Mouse (Mus musculus): ENCODE measurements around the gene Gm2a.
"Not testable (repeated sequence)": the region's sequence is repeated elsewhere in the genome, so short reads cannot be mapped to it uniquely, and the experiment has no call there.

Gm2a gene

GRCm38 (mm10) chr11:55096731-55097462 lies 1.0 kb upstream of the Gm2a start:
- no peak for DNase-seq (ENCODE audit: low spot score)

DNA sequence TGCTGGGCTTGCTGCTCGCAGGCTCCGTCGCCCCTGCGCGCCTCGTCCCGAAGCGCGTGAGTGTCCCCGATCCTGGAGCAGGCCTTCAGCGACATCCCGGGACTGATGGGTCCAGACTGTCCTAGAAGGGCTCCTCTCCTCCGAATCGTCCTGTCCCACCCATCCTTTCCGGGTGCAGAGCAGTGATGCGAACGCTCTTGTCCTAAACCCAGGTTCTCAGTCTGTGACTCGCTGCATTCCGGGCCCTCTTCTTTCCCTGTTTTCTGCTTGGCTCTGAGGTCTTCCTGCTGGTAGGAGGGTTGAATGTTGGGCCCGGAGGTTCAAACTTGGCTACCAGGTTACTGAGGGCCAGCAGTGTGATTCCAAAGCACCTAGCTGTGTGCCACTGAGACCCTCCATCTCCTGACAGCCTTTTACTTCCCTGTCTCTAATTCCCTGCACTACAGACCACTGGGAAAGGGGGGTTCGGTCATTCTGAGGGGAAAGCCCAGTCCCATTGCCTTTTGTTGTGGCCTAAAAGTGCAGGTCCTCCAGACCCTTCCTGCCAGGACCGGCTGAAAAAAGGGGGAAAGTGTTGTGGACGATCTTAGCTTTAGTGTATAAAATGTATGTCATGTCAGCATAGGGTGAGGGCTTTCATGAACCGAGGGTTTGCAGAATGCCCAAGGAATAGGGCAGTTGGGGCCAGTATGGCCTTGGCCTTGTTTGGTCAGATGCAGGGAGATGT lies 437 bp downstream of the Gm2a start:
- DNase-seq (ENCODE audit: low spot score): no peak

DNA sequence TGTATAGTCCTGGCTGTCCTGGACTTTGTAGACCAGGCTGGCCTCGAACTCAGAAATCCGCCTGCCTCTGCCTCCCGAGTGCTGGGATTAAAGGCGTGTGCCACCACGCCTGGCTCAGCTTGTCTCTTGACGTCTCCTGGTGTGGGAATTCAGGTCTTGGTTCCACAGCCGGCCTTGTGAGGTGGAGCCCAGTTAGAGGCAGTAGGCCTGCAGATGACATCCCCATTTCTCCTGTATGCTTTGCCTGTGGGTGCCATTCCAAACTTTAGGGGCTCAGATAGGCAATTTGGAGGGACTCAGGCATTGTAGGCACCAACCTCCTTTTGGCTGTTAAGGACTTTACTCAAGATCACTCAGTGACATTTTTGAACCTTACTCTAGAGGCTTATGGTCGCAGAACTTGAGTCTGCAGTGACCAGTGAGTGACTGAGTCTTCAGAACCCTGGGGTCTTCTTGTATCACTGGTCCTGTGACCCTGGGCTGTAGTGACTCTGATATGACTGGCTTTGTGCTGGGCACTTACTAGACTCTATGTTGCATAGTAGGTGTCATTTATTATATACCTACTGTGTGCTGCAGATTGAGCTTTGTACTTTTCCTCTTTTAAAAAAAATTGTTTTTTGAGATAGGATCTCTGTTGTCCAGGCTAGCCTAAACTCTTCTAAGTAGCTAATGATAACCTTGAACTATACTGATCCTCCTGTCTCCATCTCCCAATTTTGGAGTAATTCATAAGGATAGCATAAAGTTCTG lies 1.3 kb downstream of the Gm2a start:
- DNase-seq (ENCODE audit: low spot score): no peak

GRCm38 (mm10) chr11:55099868-55100267 lies 2.0 kb downstream of the Gm2a start:
- DNase-seq (ENCODE audit: low spot score): no peak

- DNase-seq (ENCODE audit: low spot score): no peak
Observed at GRCm38 (mm10) chr11:55102015-55102414, 4.1 kb downstream of the Gm2a start.

GRCm38 (mm10) chr11:55103229-55103628 lies 5.3 kb downstream of the Gm2a start:
- no peak for DNase-seq (ENCODE audit: low spot score)

DNA sequence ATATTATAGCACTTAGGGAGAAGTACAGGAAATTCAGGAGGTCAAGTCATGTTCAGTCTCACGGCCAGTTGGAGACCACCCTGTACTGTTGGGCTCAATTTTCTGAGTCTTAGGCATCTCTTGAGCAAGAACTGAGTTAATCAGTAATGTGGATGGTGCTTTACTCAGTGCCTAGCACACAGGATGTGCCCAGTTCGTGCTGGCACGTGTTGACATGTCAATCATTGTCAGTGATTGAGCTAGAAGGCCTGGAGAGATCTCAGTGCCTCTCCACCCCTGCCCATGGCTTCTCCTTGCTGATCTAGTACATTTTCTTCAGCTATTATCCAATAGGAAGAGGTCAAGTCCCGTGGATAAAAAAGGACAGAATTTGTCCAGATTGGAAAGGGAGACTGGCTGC lies 7.5 kb downstream of the Gm2a start:
- no peak for DNase-seq (ENCODE audit: low spot score)

DNA sequence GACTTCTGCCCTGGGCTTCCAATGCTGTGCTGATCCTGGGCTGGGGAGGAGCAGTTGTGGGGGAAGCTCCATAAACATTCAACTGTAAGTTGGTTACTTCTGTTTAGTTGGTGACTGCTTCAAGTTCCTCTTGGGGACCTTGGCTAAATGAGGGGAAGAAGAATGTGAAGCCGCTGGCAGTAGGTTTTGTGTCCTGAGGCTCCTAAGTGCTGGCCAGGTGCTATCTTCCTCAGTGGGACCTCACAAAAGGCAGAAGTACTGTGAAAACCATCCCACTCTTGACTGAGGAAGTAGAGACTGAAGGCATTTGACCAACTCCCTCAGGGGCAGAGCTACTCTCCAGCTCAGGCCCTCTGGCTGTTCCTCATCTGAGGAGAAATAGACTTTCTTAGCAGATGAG lies 8.7 kb downstream of the Gm2a start:
- no peak for DNase-seq (ENCODE audit: low spot score)

- no peak for DNase-seq (ENCODE audit: low spot score)
Observed at GRCm38 (mm10) chr11:55109521-55110300, 11.8 kb downstream of the Gm2a start.

GRCm38 (mm10) chr11:55110566-55111169 lies 12.8 kb downstream of the Gm2a start:
- no peak for DNase-seq (ENCODE audit: low spot score)

DNA sequence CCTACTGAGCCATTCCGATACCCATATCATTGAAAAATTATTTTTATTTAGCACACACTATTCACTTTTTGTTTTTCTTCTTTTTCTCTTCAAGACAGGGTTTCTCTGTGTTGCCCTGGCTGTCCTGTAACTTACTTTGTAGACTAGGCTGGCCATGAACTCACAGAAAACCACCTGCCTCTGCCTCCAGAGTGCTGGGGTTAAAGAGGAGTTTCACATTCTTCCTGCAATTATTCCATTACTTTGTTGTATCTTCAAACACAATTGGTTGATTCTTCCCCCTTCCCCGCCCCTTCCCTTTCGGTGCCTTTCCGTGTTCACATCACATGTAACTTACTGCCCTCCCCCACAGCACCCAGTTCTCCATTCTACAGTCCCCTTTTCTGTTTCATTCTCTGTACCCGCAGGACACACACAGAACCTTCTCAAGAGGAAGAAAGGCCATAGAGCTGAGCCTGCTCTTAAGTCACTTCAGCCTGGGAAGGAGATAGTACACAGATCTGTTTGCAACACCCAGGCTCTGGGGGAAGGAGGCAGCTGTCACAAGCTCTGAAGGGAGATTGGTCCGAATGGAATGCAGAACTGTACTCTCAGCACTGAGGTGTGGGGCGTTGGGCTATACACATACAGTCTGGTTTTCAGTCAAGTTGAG lies 15.4 kb downstream of the Gm2a start:
- peak; percentile 61 for DNase-seq (ENCODE audit: low spot score)

- DNase-seq (ENCODE audit: low spot score): not testable (repeated sequence)
Observed at GRCm38 (mm10) chr11:55113861-55114250, 15.9 kb downstream of the Gm2a start.

DNA sequence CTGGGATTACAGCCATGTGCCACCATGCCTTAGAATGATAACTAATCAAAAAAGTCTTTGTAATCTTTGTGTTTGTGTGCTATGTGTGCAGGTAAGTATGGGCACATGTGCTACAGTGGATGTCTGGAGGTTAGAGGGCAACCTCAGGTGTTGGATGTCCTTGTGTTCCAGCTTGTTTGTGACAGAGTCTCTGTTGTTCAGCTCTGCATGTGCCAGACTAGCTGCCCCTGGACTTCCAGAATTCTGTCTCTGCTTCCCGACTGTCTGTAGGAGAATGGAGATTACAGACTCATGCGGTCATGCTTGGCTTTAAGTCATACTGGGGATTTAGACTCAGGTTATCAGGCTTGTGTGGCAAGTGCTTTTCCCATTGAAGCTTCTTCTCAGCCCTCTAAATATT lies 16.4 kb downstream of the Gm2a start:
- DNase-seq (ENCODE audit: low spot score): no peak

- DNase-seq (ENCODE audit: low spot score): no peak
Observed at GRCm38 (mm10) chr11:55116004-55116403, 18.1 kb downstream of the Gm2a start.

GRCm38 (mm10) chr11:55117031-55117430 lies 19.1 kb downstream of the Gm2a start:
- DNase-seq (ENCODE audit: low spot score): no peak

DNA sequence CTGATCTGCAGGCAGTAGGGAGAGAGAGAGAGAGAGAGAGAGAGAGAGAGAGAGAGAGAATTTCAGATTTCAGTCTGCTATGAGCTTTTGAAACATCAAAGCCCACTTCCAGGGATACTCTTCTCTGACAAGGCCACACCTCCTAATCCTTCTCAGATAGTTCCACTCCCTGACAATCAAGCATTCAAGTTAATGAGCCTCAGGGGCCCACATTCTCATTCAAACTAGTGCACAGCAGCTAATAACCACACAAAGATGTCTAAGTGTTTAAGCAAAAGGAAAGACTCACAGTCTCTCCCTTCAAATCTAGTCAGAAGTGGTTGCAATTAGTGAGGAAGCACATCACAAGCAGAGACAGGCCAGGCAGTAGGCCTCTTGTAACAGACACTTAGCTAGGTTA lies 22.4 kb downstream of the Gm2a start:
- DNase-seq (ENCODE audit: low spot score): no peak

DNA sequence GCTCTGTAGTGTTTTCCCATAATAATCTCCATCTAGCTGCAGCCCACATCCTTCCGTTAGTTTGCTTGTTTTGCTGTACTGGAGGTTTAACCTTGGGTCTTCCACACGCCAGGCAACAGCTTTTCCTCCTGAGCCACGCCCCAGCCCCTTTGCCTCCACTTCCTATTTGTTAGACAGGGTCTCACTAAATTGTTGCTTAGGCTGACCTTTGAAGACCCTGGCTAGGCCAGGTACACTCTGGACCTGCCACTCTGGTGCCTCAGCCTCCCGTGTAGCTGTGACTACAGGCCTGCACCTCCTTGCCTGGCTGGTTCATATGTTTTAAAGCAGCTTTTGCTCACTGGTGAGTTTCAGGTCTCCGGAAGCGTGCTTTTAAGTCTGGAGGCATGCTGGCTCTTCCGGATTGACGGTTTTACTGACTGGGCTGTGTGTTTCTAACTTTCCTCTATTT lies 22.9 kb downstream of the Gm2a start:
- no peak for DNase-seq (ENCODE audit: low spot score)

DNA sequence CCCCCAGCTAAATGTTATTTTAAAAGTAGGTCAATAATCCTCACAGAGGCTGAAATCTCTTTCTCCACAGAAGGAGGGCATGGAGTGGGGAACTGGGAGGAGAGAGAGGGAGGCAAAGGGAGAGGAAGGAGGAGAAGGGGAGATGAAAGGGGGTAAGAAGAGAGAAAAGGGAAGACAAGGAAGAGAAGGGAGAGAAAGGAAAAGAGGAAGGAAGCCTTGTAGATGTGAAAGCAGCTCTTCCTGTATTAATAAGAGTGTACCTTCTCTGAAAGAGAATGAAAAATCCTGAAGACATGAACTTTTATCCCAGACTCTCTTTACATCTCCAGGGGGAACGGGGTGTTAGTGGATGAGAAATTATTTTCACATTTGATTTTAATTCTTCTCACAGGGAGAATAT lies 23.5 kb downstream of the Gm2a start:
- DNase-seq (ENCODE audit: low spot score): no peak

DNA sequence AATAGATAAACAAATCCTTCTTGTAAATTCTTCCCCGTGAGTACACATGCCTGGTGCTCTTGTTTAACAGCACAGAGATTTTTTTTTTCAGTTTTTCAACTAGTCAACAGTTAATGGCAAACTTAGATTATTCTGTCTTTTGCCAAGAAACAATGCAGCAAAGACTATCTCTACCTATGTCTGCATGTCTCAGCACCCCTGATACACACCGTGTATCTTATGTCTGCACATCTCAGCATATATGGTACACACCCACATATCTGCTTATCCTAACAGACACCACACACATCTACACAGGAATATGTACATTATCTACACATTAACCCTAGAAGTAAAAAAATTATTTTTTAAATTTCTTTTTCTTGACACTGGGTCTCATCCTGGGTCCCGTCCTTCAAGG lies 28.7 kb downstream of the Gm2a start:
- no peak for DNase-seq (ENCODE audit: low spot score)

GRCm38 (mm10) chr11:55127937-55128336 lies 30.0 kb downstream of the Gm2a start:
- DNase-seq (ENCODE audit: low spot score): no peak

GRCm38 (mm10) chr11:55128411-55128810 lies 30.5 kb downstream of the Gm2a start:
- DNase-seq (ENCODE audit: low spot score): no peak
